Mouse (Mus musculus): ENCODE data around the gene Ghrhr. TPM values are rescaled to one million over a fixed set of nuclear protein-coding genes. Genes with fewer than 3 reads are reported as not detected.

The Ghrhr gene
- polyA plus RNA-seq, 1 experiment from 2014 or later: 0.06 TPM

- no peak overlapping the region for H3K27ac ChIP-seq
Observed at GRCm38 (mm10) chr6:55396622-55397041, 20.5 kb downstream of the Ghrhr start.

GRCm38 (mm10) chr6:55398869-55399628 is 23.0 kb downstream of the Ghrhr start:
- ATAC-seq (ENCODE audit: low read depth) (no peak), DNase-seq (no peak)
- Histone ChIP-seq H3K27ac (no peak overlapping the region), H3K9me3 (replicated peaks) (no peaks in the 10 kb centered on the region), H3K4me2 (no peak overlapping the region), H3K4me3 (replicated peaks) (no peak overlapping the region), H3K27me3 (peaks cover 22% of the 10 kb centered on the region), H3K36me3 (no peaks in the 10 kb centered on the region), H3K9ac (no peak overlapping the region), H3K4me1 (replicated peaks) (no peaks in the 10 kb centered on the region)
- 59% methylated on average over 9 of the region's 9 CpGs for WGBS (ENCODE audit: insufficient replicate concordance)

More at GRCm38 (mm10) chr6:55396622-55397041, 20.5 kb downstream of the Ghrhr start:
- DNase-seq: no peak
- Histone ChIP-seq H3K9ac (no peak overlapping the region), H3K4me2 (no peak overlapping the region), H3K4me3 (replicated peaks) (no peak overlapping the region), H3K27me3 (peaks cover 22% of the 10 kb centered on the region), H3K9me3 (replicated peaks) (no peaks in the 10 kb centered on the region), H3K36me3 (no peaks in the 10 kb centered on the region), H3K4me1 (replicated peaks) (no peaks in the 10 kb centered on the region)
- no peak for ATAC-seq (ENCODE audit: low read depth)
- WGBS (ENCODE audit: insufficient replicate concordance): 68% methylated on average over 11 of the region's 11 CpGs

- WGBS (ENCODE audit: insufficient replicate concordance): 59% methylated on average over 5 of the region's 5 CpGs
- Histone ChIP-seq H3K36me3 (no peaks in the 10 kb centered on the region), H3K27me3 (peaks cover 22% of the 10 kb centered on the region), H3K27ac (no peak overlapping the region), H3K4me3 (replicated peaks) (no peak overlapping the region), H3K4me2 (no peak overlapping the region), H3K4me1 (replicated peaks) (no peaks in the 10 kb centered on the region), H3K9ac (no peak overlapping the region), H3K9me3 (replicated peaks) (no peaks in the 10 kb centered on the region)
- ATAC-seq (ENCODE audit: low read depth): no peak
- DNase-seq: no peak
Observed at GRCm38 (mm10) chr6:55399910-55400309, 23.8 kb downstream of the Ghrhr start.

GRCm38 (mm10) chr6:55402041-55402776 is 26.1 kb downstream of the Ghrhr start:
- no peaks in the 10 kb centered on the region for H3K9me3 ChIP-seq (replicated peaks)
- WGBS (ENCODE audit: insufficient replicate concordance): 49% methylated on average over 9 of the region's 9 CpGs
- H3K4me3 ChIP-seq (replicated peaks): no peak overlapping the region
- no peak overlapping the region for H3K4me2 ChIP-seq
- H3K27ac ChIP-seq: no peak overlapping the region
- H3K9ac ChIP-seq: no peak overlapping the region
- ATAC-seq (ENCODE audit: low read depth) (no peak), DNase-seq (no peak)
- no peaks in the 10 kb centered on the region for H3K36me3 ChIP-seq
- no peaks in the 10 kb centered on the region for H3K4me1 ChIP-seq (replicated peaks)
- H3K27me3 ChIP-seq: peaks cover 1% of the 10 kb centered on the region; the same call in 1 of the 2 replicates

- no peak for DNase-seq
- WGBS (ENCODE audit: insufficient replicate concordance): 49% methylated on average over 9 of the region's 9 CpGs
Observed at GRCm38 (mm10) chr6:55403411-55404309, 27.6 kb downstream of the Ghrhr start.

DNA sequence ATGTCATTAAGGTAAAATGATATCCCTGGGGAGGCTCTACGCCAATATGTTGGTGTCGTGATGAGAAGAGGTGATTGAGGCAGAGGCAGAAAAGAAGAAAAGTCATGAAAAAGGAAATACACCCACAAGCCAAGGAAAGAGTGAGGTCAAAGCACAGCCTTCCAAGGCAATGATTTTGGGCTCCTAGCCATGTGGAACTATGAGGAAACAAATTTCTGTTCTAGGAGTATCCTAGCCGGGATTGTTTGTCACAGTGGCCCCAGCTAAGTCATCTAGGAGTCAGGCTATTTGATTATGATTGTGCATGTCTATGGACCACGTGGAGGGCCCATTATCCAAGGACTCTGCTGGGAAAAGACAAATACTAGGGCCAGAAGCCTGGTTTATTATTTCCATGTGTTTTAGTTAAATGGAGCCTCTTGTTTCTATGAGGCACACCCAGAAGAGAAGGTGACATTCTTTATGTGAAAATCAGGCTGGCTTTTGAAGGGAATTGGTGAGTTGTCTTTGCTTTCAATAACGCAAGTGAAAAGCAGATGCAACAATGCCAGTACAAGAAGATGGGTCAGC is 28.4 kb downstream of the Ghrhr start:
- WGBS (ENCODE audit: insufficient replicate concordance): 56% methylated on average over 5 of the region's 5 CpGs
- H3K27me3 ChIP-seq: no peaks in the 10 kb centered on the region
- DNase-seq: no peak
- no peaks in the 10 kb centered on the region for H3K36me3 ChIP-seq
- H3K4me2 ChIP-seq: no peak overlapping the region
- H3K9ac ChIP-seq: no peak overlapping the region
- no peak for ATAC-seq (ENCODE audit: low read depth)
- H3K4me3 ChIP-seq (replicated peaks): no peak overlapping the region
- no peaks in the 10 kb centered on the region for H3K4me1 ChIP-seq (replicated peaks)
- no peak overlapping the region for H3K27ac ChIP-seq
- H3K9me3 ChIP-seq (replicated peaks): no peaks in the 10 kb centered on the region

More at GRCm38 (mm10) chr6:55403411-55404309, 27.6 kb downstream of the Ghrhr start:
- Histone ChIP-seq H3K4me3 (replicated peaks) (no peak overlapping the region), H3K9me3 (replicated peaks) (no peaks in the 10 kb centered on the region), H3K36me3 (no peaks in the 10 kb centered on the region), H3K27me3 (no peaks in the 10 kb centered on the region), H3K4me2 (no peak overlapping the region), H3K4me1 (replicated peaks) (no peaks in the 10 kb centered on the region), H3K27ac (no peak overlapping the region), H3K9ac (no peak overlapping the region)
- ATAC-seq (ENCODE audit: low read depth): no peak

- no peaks in the 10 kb centered on the region for H3K4me1 ChIP-seq (replicated peaks)
- no peak overlapping the region for H3K4me2 ChIP-seq
- H3K27ac ChIP-seq: no peak overlapping the region
- no peaks in the 10 kb centered on the region for H3K36me3 ChIP-seq
- no peak overlapping the region for H3K4me3 ChIP-seq (replicated peaks)
- WGBS (ENCODE audit: insufficient replicate concordance): 63% methylated on average over 4 of the region's 4 CpGs
- ATAC-seq (ENCODE audit: low read depth): no peak
- no peaks in the 10 kb centered on the region for H3K9me3 ChIP-seq (replicated peaks)
- no peaks in the 10 kb centered on the region for H3K27me3 ChIP-seq
- H3K9ac ChIP-seq: no peak overlapping the region
- DNase-seq: no peak
Observed at GRCm38 (mm10) chr6:55407345-55407744, 31.2 kb downstream of the Ghrhr start.

DNA sequence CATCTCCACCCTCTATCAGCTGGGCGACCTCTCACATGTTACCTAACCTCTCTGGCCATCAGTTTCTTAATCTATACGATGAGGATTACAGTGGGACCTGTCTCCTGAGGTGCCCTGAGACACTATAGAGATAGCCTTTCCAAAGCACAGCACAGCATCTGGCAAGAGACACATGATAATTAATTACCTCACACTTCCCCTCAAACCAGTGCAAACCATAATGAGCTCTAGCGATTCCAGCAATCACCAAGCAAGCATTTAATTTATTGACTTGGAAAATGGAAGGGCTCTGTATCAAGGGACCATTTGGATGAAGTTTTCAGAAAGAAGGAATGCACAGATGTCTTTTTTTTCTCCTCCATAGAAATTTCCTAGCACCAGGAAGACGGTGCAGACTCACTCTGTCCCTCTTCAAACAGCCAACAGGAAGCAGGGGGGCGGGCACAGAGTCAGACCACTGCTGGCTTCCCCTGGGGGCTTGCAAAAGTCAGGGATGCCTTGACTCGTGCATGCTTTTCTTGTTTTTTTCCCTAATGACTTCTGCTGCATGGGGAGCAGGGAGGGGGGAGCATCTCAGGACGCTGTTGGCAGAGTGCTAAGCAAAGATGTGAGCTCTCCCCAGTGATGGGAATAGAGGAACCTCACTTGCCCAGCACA is 34.2 kb downstream of the Ghrhr start:
- DNase-seq: no peak
- Histone ChIP-seq H3K27me3 (0 out of 2 replicates have a peak, but pooled peaks cover 5% of the 10 kb centered on the region), H3K4me1 (replicated peaks) (no peaks in the 10 kb centered on the region), H3K4me2 (no peak overlapping the region), H3K27ac (no peak overlapping the region), H3K9me3 (replicated peaks) (no peaks in the 10 kb centered on the region), H3K9ac (no peak overlapping the region), H3K4me3 (replicated peaks) (no peak overlapping the region), H3K36me3 (no peaks in the 10 kb centered on the region)
- WGBS (ENCODE audit: insufficient replicate concordance): 24% methylated on average over 7 of the region's 7 CpGs
- ATAC-seq (ENCODE audit: low read depth): no peak

GRCm38 (mm10) chr6:55410977-55411376 is 34.9 kb downstream of the Ghrhr start:
- ATAC-seq (ENCODE audit: low read depth): no peak
- Histone ChIP-seq H3K36me3 (no peaks in the 10 kb centered on the region), H3K27ac (no peak overlapping the region), H3K4me3 (replicated peaks) (no peak overlapping the region), H3K4me2 (no peak overlapping the region), H3K4me1 (replicated peaks) (no peaks in the 10 kb centered on the region), H3K9me3 (replicated peaks) (no peaks in the 10 kb centered on the region), H3K27me3 (0 out of 2 replicates have a peak, but pooled peaks cover 5% of the 10 kb centered on the region), H3K9ac (no peak overlapping the region)
- DNase-seq: no peak
- WGBS (ENCODE audit: insufficient replicate concordance): 62% methylated on average over 5 of the region's 5 CpGs

DNA sequence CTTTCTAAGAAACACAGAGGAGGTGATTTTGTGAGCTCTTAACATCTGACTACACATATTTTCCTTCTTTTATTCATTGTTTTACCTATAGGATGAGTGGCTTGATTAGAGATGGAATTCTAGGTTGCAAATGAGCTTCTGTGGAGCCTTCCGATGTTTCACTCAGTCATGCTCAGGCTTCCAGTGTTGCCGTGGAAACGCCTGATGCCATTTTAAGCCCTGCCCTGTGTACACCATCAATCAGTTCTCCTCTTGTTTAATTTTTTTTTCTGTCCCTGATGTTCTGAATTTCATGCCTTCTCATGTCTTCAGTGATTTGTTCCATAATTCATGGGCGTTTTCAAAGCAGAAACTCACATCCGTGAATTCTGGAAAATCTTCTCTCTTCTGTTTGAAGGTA is 40.1 kb downstream of the Ghrhr start:
- Histone ChIP-seq H3K9ac (no peak overlapping the region), H3K4me2 (no peak overlapping the region), H3K9me3 (replicated peaks) (no peaks in the 10 kb centered on the region), H3K4me1 (replicated peaks) (no peaks in the 10 kb centered on the region), H3K27me3 (0 out of 2 replicates have a peak, but pooled peaks cover 5% of the 10 kb centered on the region), H3K4me3 (replicated peaks) (no peak overlapping the region), H3K36me3 (no peaks in the 10 kb centered on the region), H3K27ac (no peak overlapping the region)
- no peak for ATAC-seq (ENCODE audit: low read depth)
- DNase-seq: no peak
- 69% methylated on average over 5 of the region's 5 CpGs for WGBS (ENCODE audit: insufficient replicate concordance)

Data from liver, embryonic 13.5 days (tissue).